Mouse (Mus musculus) cerebellum, adult 2 months (tissue): ENCODE data around the gene Cyp1a1. TPM values are rescaled to one million over a fixed set of nuclear protein-coding genes. Genes with fewer than 3 reads are reported as not detected.
A peak's percentile ranks its signal among the peaks of the same experiment; 100 is the strongest.

ENCODE experiments used
- DNase-seq, 2 experiments: peaks; one replicate each; pipeline ENCODE4 v3.0.0; 2021
- H3K27ac ChIP-seq: fragments of 200-500 bp; 2 replicates; pipeline ENCODE4 v1.5.1; 2012; ENCODE audit warnings: low read length, control low read depth, inconsistent platforms; ENCODE audit not compliant: insufficient read depth
- H3K27me3 ChIP-seq: fragments of 200-500 bp; 2 replicates; pipeline ENCODE4 v1.6.1; 2012; ENCODE audit warnings: inconsistent platforms, mild to moderate bottlenecking, low read length, moderate library complexity; ENCODE audit not compliant: control insufficient read depth, insufficient read depth
- H3K4me1 ChIP-seq: fragments of 200-500 bp; 2 replicates; pipeline ENCODE4 v1.6.1; 2011; ENCODE audit warnings: low read length; ENCODE audit not compliant: control insufficient read depth, insufficient read depth
- H3K4me3 ChIP-seq: fragments of 200-500 bp; replicated peaks from 2 replicates; pipeline ENCODE3; 2011; ENCODE audit warnings: mild to moderate bottlenecking, low read depth, low read length, control low read depth; ENCODE audit not compliant: insufficient read depth
- CTCF ChIP-seq: fragments of 200-500 bp; IDR thresholded peaks from 2 replicates; pipeline ENCODE4 v1.5.1; 2011; ENCODE audit warnings: low read depth, mild to moderate bottlenecking, control low read depth, low read length, moderate library complexity, borderline replicate concordance; ENCODE audit not compliant: insufficient read depth
- POLR2A ChIP-seq: fragments of 200-500 bp; IDR thresholded peaks from 2 replicates; pipeline ENCODE4 v1.6.1; 2011; ENCODE audit warnings: low read length, control low read depth, borderline replicate concordance; ENCODE audit not compliant: insufficient read depth
- WGBS: fragments of 180-500 bp; shearing (Covaris S2); methylation state at CpG from one replicate; pipeline ENCODE4 v1.1.7; 2018; 5-methylcytosine and 5-hydroxymethylcytosine counted together
- polyA plus RNA-seq: library from polyadenylated mRNA; depleted of rRNA; stranded (reverse); fragments of >200 nt; gene quantifications from 2 replicates; pipeline ENCODE4 v1.2.3, GENCODE M21; 2012; rRNA removed

The Cyp1a1 gene
- polyA plus RNA-seq, 1 experiment: 0.10 TPM

- 68% methylated on average over 5 of the region's 5 CpGs for WGBS
- H3K4me3 ChIP-seq: no peak overlapping the region
- no peak overlapping the region for H3K27ac ChIP-seq
- peaks cover 7% of the 10 kb centered on the region for H3K4me1 ChIP-seq
- TF ChIP-seq POLR2A (no peak), CTCF (no peak)
- DNase-seq: no peak
- H3K27me3 ChIP-seq: no peaks in the 10 kb centered on the region
Measured at GRCm38 (mm10) chr9:57739863-57740262, 52.1 kb downstream of the Cyp1a1 start.

- 60% methylated on average over 3 of the region's 3 CpGs for WGBS
- Histone ChIP-seq H3K27ac (no peak overlapping the region), H3K4me3 (no peak overlapping the region), H3K4me1 (peaks cover 14% of the 10 kb centered on the region), H3K27me3 (no peaks in the 10 kb centered on the region)
- DNase-seq: peak; percentile 50 to 61
- TF ChIP-seq CTCF: peak; percentile 62; the same call in 1 of the 2 replicates
- TF ChIP-seq POLR2A: no peak
Measured at GRCm38 (mm10) chr9:57744462-57745091, 56.8 kb downstream of the Cyp1a1 start.

DNA sequence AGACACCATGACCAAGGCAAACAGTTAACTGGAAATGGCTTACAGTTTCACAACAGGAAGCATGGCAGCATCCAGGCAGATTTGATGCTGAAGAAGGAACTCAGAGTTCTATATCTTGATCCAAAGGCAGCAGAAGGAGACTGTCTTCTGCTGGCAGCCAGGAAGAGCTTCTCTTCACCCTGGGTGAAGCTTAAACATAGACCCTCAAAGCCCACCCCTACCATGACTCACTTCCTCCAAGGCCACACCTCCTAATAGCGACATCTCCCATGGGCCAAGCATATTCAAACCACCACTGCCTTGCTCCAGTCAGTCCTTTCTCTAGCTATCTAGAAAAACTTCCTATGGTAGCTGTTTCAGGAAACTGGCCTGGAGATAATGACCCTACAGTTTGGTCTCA is 59.3 kb downstream of the Cyp1a1 start:
- no peak for TF ChIP-seq POLR2A
- no peak for TF ChIP-seq CTCF
- no peak overlapping the region for H3K4me3 ChIP-seq
- H3K27ac ChIP-seq: no peak overlapping the region
- DNase-seq: no peak
- H3K4me1 ChIP-seq: peaks cover 17% of the 10 kb centered on the region
- H3K27me3 ChIP-seq: no peaks in the 10 kb centered on the region
- 72% methylated on average over 1 of the region's 1 CpGs for WGBS

GRCm38 (mm10) chr9:57748137-57748536 is 60.4 kb downstream of the Cyp1a1 start:
- peak; percentile 78 to 81 for DNase-seq
- peaks cover 17% of the 10 kb centered on the region for H3K4me1 ChIP-seq
- no peak for TF ChIP-seq CTCF
- no peak for TF ChIP-seq POLR2A
- H3K27me3 ChIP-seq: no peaks in the 10 kb centered on the region
- WGBS: 11% methylated on average over 6 of the region's 6 CpGs
- no peak overlapping the region for H3K4me3 ChIP-seq
- H3K27ac ChIP-seq: no peak overlapping the region

- TF ChIP-seq POLR2A: no peak
- TF ChIP-seq CTCF: no peak
- Histone ChIP-seq H3K27ac (peak overlapping the region; percentile 61), H3K4me3 (no peak overlapping the region), H3K27me3 (no peaks in the 10 kb centered on the region), H3K4me1 (peaks cover 17% of the 10 kb centered on the region)
- DNase-seq: no peak
- 4% methylated on average over 1 of the region's 1 CpGs for WGBS
Measured at GRCm38 (mm10) chr9:57748831-57749230, 61.1 kb downstream of the Cyp1a1 start.

- 69% methylated on average over 7 of the region's 7 CpGs for WGBS
- TF ChIP-seq CTCF (no peak), POLR2A (no peak)
- no peak for DNase-seq
- no peak overlapping the region for H3K27ac ChIP-seq
- H3K27me3 ChIP-seq: no peaks in the 10 kb centered on the region
- H3K4me1 ChIP-seq: peaks cover 17% of the 10 kb centered on the region
- H3K4me3 ChIP-seq: no peak overlapping the region
Measured at GRCm38 (mm10) chr9:57750901-57751300, 63.2 kb downstream of the Cyp1a1 start.

Other genes starting within 250 kb of the Cyp1a1 start
- gene Ppcdc, start 247.8 kb upstream of the Cyp1a1 start, polyA plus RNA-seq: 20.2 and 21.2 TPM in 2 replicates
- 353 and 360 TPM in 2 replicates for gene Scamp5, start 219.9 kb upstream of the Cyp1a1 start, polyA plus RNA-seq
- gene Rpp25, start 183.9 kb upstream of the Cyp1a1 start, polyA plus RNA-seq: 8.0 and 11.1 TPM in 2 replicates
- 554 and 607 TPM in 2 replicates for gene Cox5a, start 166.7 kb upstream of the Cyp1a1 start, polyA plus RNA-seq
- gene Fam219b, start 150.4 kb upstream of the Cyp1a1 start, polyA plus RNA-seq: 10.9 and 11.0 TPM in 2 replicates
- 86.5 and 95.1 TPM in 2 replicates for gene Mpi, start 135.2 kb upstream of the Cyp1a1 start, polyA plus RNA-seq
- gene Scamp2, start 127.0 kb upstream of the Cyp1a1 start, polyA plus RNA-seq: 35.5 and 38.8 TPM in 2 replicates
- 39.5 and 40.3 TPM in 2 replicates for gene Ulk3, start 98.5 kb upstream of the Cyp1a1 start, polyA plus RNA-seq
- gene Cplx3, start 81.6 kb upstream of the Cyp1a1 start, polyA plus RNA-seq: 1.4 and 1.5 TPM in 2 replicates
- 0.06 TPM in 1 of 2 replicates, not detected in the other for gene Lman1l, start 67.2 kb upstream of the Cyp1a1 start, polyA plus RNA-seq
- gene Csk, start 34.3 kb upstream of the Cyp1a1 start, polyA plus RNA-seq: 45.5 and 57.2 TPM in 2 replicates
- not detected in 2 replicates for gene Cyp1a2, start 4.2 kb upstream of the Cyp1a1 start, polyA plus RNA-seq
- gene Edc3, start 20.6 kb downstream of the Cyp1a1 start, polyA plus RNA-seq: 16.1 TPM in 2 replicates
- 144 TPM in 2 replicates for gene Clk3, start 77.9 kb downstream of the Cyp1a1 start, polyA plus RNA-seq
- gene Arid3b, start 148.9 kb downstream of the Cyp1a1 start, polyA plus RNA-seq: 5.8 and 6.4 TPM in 2 replicates
- 133 and 140 TPM in 2 replicates for gene Ubl7, start 223.1 kb downstream of the Cyp1a1 start, polyA plus RNA-seq